Mouse (Mus musculus) embryonic facial prominence, embryonic 13.5 days (tissue): ENCODE results near the gene Rab3gap2. TPM values are rescaled to one million over a fixed set of nuclear protein-coding genes. Genes with fewer than 3 reads are reported as not detected.

Source experiments
- ATAC-seq: fragments of 200-750 bp; cut with Nextera tagmentation; 2 replicates; pipeline ENCODE4 v1.8.0; 2017; ENCODE audit warnings: low read depth; ENCODE audit not compliant: insufficient number of reproducible peaks, insufficient read depth, low FRiP score, low TSS enrichment
- H3K27ac ChIP-seq: fragments of 300-500 bp; sonication (generic); 2 replicates; pipeline ENCODE4 v1.5.1; 2015; ENCODE audit warnings: moderate library complexity, mild to moderate bottlenecking, inconsistent platforms
- H3K27me3 ChIP-seq: fragments of 300-500 bp; sonication (generic); 2 replicates; pipeline ENCODE4 v1.6.1; 2015; ENCODE audit warnings: mild to moderate bottlenecking, inconsistent platforms
- H3K36me3 ChIP-seq: fragments of 300-500 bp; sonication (generic); 2 replicates; pipeline ENCODE4 v1.6.1; 2015; ENCODE audit warnings: mild to moderate bottlenecking, inconsistent platforms
- H3K4me1 ChIP-seq: fragments of 300-500 bp; sonication (generic); 2 replicates; pipeline ENCODE4 v1.6.1; 2015; ENCODE audit warnings: inconsistent platforms
- H3K4me2 ChIP-seq: fragments of 300-500 bp; sonication (generic); 2 replicates; pipeline ENCODE4 v1.6.1; 2015; ENCODE audit warnings: moderate library complexity, mild to moderate bottlenecking, inconsistent platforms
- H3K4me3 ChIP-seq: fragments of 300-500 bp; sonication (generic); 2 replicates; pipeline ENCODE4 v1.5.1; 2015; ENCODE audit warnings: mild to moderate bottlenecking, inconsistent platforms
- H3K9ac ChIP-seq: fragments of 300-500 bp; sonication (generic); 2 replicates; pipeline ENCODE4 v1.6.1; 2015; ENCODE audit warnings: mild to moderate bottlenecking, inconsistent platforms
- H3K9me3 ChIP-seq: fragments of 300-500 bp; sonication (generic); 2 replicates; pipeline ENCODE4 v1.6.1; 2016; ENCODE audit warnings: inconsistent platforms
- WGBS: fragments of 180-500 bp; shearing (Covaris S2); methylation state at CpG from one replicate; pipeline ENCODE4 v1.1.7; 2015; ENCODE audit warnings: mixed read lengths; 5-methylcytosine and 5-hydroxymethylcytosine counted together
- polyA plus RNA-seq: library from polyadenylated mRNA; unstranded; fragments of >200 nt; fragmentation: Nextera tagmentation; extraction: Ambion mirVana; gene quantifications from 2 replicates; pipeline ENCODE4 v1.2.1, GENCODE M21; 2015

The Rab3gap2 gene
- polyA plus RNA-seq, 1 experiment from 2014 or later = 20.9 TPM

DNA sequence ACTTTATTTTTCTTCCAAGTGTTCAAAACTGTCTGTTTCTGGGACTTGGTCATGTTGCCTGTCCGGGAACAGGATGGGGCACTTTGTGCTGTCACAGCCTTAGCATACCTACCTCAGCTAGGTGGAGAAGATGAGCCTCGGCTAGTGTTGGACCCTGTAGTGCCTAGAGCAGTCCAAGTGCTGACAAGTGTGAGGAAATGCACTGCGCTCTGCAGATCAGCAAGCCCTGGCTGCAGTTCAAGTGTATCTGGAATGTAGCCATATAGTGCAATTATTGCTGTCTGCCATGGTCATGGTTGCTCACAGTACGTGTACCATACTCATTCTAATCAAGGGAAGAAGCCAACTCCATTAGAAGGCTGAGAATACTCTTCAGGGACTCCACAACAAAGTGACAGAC, 80.8 kb downstream of the Rab3gap2 start:
- no peak for ATAC-seq
- 64% methylated on average over 4 of the region's 4 CpGs for WGBS

GRCm38 (mm10) chr1:185285171-185285570, 81.3 kb downstream of the Rab3gap2 start:
- no peaks in the 10 kb centered on the region for H3K27me3 ChIP-seq
- no peak for ATAC-seq
- no peak overlapping the region for H3K4me3 ChIP-seq
- H3K4me1 ChIP-seq = no peaks in the 10 kb centered on the region; the same call in 1 of the 2 replicates
- H3K9ac ChIP-seq = no peak overlapping the region
- H3K4me2 ChIP-seq = no peak overlapping the region
- peaks cover 77% of the 10 kb centered on the region for H3K36me3 ChIP-seq
- WGBS = 80% methylated on average over 4 of the region's 4 CpGs
- H3K9me3 ChIP-seq = no peaks in the 10 kb centered on the region
- H3K27ac ChIP-seq = no peak overlapping the region

More for the DNA sequence above, 80.8 kb downstream of the Rab3gap2 start:
- Histone ChIP-seq H3K27ac (no peak overlapping the region), H3K4me3 (no peak overlapping the region), H3K27me3 (no peaks in the 10 kb centered on the region), H3K36me3 (peaks cover 76% of the 10 kb centered on the region), H3K9ac (no peak overlapping the region), H3K4me2 (no peak overlapping the region), H3K9me3 (no peaks in the 10 kb centered on the region), H3K4me1 (no peaks in the 10 kb centered on the region; the same call in 1 of the 2 replicates)

- Histone ChIP-seq H3K27me3 (no peaks in the 10 kb centered on the region), H3K27ac (no peak overlapping the region), H3K4me1 (no peaks in the 10 kb centered on the region; the same call in 1 of the 2 replicates), H3K9ac (no peak overlapping the region), H3K4me2 (no peak overlapping the region), H3K9me3 (no peaks in the 10 kb centered on the region), H3K36me3 (peaks cover 78% of the 10 kb centered on the region), H3K4me3 (no peak overlapping the region)
- no peak for ATAC-seq
- 92% methylated on average over 20 of the region's 20 CpGs for WGBS
Measured at GRCm38 (mm10) chr1:185287066-185287465, 83.1 kb downstream of the Rab3gap2 start.

GRCm38 (mm10) chr1:185289231-185289630, 85.3 kb downstream of the Rab3gap2 start:
- Histone ChIP-seq H3K36me3 (peaks cover 80% of the 10 kb centered on the region), H3K9ac (no peak overlapping the region), H3K4me3 (no peak overlapping the region), H3K27ac (no peak overlapping the region), H3K27me3 (no peaks in the 10 kb centered on the region), H3K4me1 (no peaks in the 10 kb centered on the region; the same call in 1 of the 2 replicates), H3K4me2 (no peak overlapping the region), H3K9me3 (no peaks in the 10 kb centered on the region)
- ATAC-seq = no peak
- WGBS = 87% methylated on average over 5 of the region's 5 CpGs

DNA sequence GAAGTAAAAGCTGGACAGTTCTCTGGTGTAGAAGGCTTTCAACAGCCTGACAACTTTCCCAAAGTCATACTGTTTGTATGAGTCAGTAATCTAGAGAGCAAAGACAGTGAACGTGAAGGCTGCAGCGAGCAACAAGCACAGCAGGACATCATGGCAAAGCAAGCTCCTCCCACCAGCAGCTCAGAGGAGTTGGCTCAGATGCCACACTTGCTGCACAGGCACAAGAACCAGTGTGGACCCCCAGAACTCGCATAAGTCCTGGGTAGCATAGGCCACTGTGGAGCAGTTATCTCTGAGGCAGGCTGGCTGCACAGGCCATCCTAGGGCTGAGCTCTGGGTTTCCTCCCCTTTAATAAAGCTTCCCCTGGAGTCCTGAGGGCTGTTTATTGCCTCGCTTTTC, 87.4 kb downstream of the Rab3gap2 start:
- Histone ChIP-seq H3K27ac (no peak overlapping the region), H3K27me3 (no peaks in the 10 kb centered on the region), H3K36me3 (peaks cover 87% of the 10 kb centered on the region), H3K4me1 (no peaks in the 10 kb centered on the region), H3K9me3 (no peaks in the 10 kb centered on the region), H3K9ac (no peak overlapping the region), H3K4me2 (no peak overlapping the region), H3K4me3 (no peak overlapping the region)
- WGBS = 88% methylated on average over 4 of the region's 4 CpGs
- no peak for ATAC-seq

GRCm38 (mm10) chr1:185292646-185293360, 88.9 kb downstream of the Rab3gap2 start:
- Histone ChIP-seq H3K9ac (no peak overlapping the region), H3K27me3 (no peaks in the 10 kb centered on the region), H3K9me3 (no peaks in the 10 kb centered on the region), H3K36me3 (peaks cover 88% of the 10 kb centered on the region), H3K4me3 (no peak overlapping the region), H3K4me2 (no peak overlapping the region), H3K4me1 (no peaks in the 10 kb centered on the region), H3K27ac (no peak overlapping the region)
- 92% methylated on average over 10 of the region's 10 CpGs for WGBS
- ATAC-seq = no peak

- no peak overlapping the region for H3K4me2 ChIP-seq
- H3K4me3 ChIP-seq = no peak overlapping the region
- 92% methylated on average over 7 of the region's 7 CpGs for WGBS
- H3K9ac ChIP-seq = no peak overlapping the region
- H3K27me3 ChIP-seq = no peaks in the 10 kb centered on the region
- no peak for ATAC-seq
- H3K27ac ChIP-seq = no peak overlapping the region
- H3K4me1 ChIP-seq = no peaks in the 10 kb centered on the region
- H3K9me3 ChIP-seq = no peaks in the 10 kb centered on the region
- H3K36me3 ChIP-seq = peaks cover 84% of the 10 kb centered on the region
Measured at GRCm38 (mm10) chr1:185296850-185297249, 92.9 kb downstream of the Rab3gap2 start.

DNA sequence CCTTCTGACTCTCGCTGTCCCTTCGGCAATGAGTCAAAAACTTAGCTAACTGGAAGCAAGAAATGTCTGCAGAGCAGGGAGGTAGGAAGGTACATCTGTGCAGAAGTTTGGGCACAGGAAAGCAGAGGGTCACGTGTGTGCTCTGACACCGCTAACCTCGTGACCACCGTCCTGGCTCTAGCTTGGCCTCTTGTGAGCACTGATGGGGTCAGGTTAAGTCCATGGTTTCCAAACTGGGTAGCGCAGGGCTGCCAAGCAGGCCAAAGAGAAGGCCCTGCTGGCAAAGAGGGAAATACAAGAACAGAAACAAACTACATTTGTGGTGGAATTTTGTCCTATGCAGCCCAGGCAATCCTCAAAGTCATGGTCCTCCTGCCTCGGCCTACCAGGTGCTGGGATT, 94.6 kb downstream of the Rab3gap2 start:
- Histone ChIP-seq H3K27me3 (no peaks in the 10 kb centered on the region), H3K36me3 (peaks cover 82% of the 10 kb centered on the region), H3K4me3 (no peak overlapping the region), H3K4me1 (no peaks in the 10 kb centered on the region), H3K9ac (no peak overlapping the region), H3K9me3 (no peaks in the 10 kb centered on the region), H3K4me2 (no peak overlapping the region), H3K27ac (no peak overlapping the region)
- no peak for ATAC-seq
- WGBS = 89% methylated on average over 8 of the region's 8 CpGs

DNA sequence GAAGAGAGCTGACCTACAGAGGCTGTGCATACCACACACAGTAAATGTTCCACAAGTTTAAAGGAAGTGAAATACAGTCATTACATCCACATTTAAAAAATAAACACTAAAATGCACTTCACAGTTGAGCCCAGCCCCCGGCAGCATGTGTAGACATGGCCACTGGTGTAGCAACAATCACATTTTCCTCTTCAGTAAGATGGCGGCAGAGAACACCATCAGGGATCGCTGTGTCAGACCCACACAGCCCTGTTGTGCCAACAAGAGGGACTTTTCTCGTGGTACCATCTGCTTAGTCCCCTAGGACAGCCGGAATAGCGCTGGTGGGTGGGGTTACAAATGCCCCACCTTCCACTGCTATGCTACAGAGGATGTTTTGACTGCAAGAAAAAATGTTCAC, 98.9 kb downstream of the Rab3gap2 start:
- H3K4me1 ChIP-seq = no peaks in the 10 kb centered on the region
- H3K4me3 ChIP-seq = no peak overlapping the region
- H3K9ac ChIP-seq = no peak overlapping the region
- H3K9me3 ChIP-seq = no peaks in the 10 kb centered on the region
- H3K27me3 ChIP-seq = no peaks in the 10 kb centered on the region
- H3K36me3 ChIP-seq = peaks cover 60% of the 10 kb centered on the region
- 91% methylated on average over 6 of the region's 6 CpGs for WGBS
- ATAC-seq = no peak
- no peak overlapping the region for H3K27ac ChIP-seq
- no peak overlapping the region for H3K4me2 ChIP-seq

- WGBS = 97% methylated on average over 12 of the region's 12 CpGs
Measured at GRCm38 (mm10) chr1:185306836-185307235, 102.9 kb downstream of the Rab3gap2 start.

DNA sequence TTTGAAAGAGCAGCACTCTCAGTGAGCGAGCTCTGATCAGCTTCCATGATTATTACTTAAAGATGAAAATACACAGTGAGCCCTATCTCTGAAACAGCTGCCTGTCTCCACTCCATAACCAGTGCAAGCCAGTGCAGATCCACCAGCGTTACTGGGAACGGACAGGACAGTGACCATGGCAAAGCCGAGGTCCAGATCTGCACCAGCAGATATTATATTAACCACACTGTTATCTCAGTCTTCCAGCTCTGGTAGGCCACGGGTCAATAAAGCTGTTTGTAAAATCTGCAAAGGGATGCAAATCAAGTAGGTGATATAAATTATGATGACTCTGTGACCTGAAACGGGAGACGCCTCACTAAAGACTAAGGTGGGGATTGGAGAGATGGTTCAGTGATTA, 103.7 kb downstream of the Rab3gap2 start:
- Histone ChIP-seq H3K9me3 (no peaks in the 10 kb centered on the region), H3K9ac (no peak overlapping the region), H3K36me3 (peaks cover 46% of the 10 kb centered on the region), H3K4me3 (no peak overlapping the region), H3K4me2 (no peak overlapping the region), H3K27me3 (no peaks in the 10 kb centered on the region), H3K27ac (no peak overlapping the region), H3K4me1 (no peaks in the 10 kb centered on the region)
- no peak for ATAC-seq
- WGBS = 94% methylated on average over 7 of the region's 7 CpGs

More at GRCm38 (mm10) chr1:185306836-185307235, 102.9 kb downstream of the Rab3gap2 start:
- no peak for ATAC-seq
- Histone ChIP-seq H3K9ac (no peak overlapping the region), H3K36me3 (peaks cover 47% of the 10 kb centered on the region), H3K4me1 (no peaks in the 10 kb centered on the region), H3K9me3 (no peaks in the 10 kb centered on the region), H3K4me2 (no peak overlapping the region), H3K4me3 (no peak overlapping the region), H3K27me3 (no peaks in the 10 kb centered on the region), H3K27ac (no peak overlapping the region)

DNA sequence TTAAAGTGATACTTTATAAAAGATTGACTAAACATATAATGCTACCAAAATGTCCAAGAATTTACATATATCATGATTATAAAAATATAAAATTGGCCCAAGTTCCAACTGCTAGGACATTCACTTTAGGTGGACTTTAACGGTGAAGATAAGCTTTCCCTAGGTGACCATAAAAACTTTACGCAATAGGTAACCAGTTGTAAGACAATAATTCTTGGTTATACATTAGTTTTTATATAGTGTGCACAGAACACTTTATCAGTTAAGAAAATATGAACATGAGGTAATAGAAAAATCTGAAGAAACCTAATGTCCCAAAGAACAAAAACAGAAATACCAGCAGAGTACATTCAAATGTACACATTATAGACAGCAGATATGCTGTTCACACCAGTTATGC, 104.4 kb downstream of the Rab3gap2 start:
- no peaks in the 10 kb centered on the region for H3K9me3 ChIP-seq
- H3K9ac ChIP-seq = no peak overlapping the region
- no peak overlapping the region for H3K4me3 ChIP-seq
- peaks cover 45% of the 10 kb centered on the region for H3K36me3 ChIP-seq
- no peak for ATAC-seq
- H3K27ac ChIP-seq = no peak overlapping the region
- no peaks in the 10 kb centered on the region for H3K4me1 ChIP-seq
- H3K27me3 ChIP-seq = no peaks in the 10 kb centered on the region
- no peak overlapping the region for H3K4me2 ChIP-seq
- 94% methylated on average over 2 of the region's 2 CpGs for WGBS
